Mouse (Mus musculus): Measurements from ENCODE around the gene Gm10160. TPM values are rescaled to one million over a fixed set of nuclear protein-coding genes. Genes with fewer than 3 reads are reported as not detected.
"Not testable (repeated sequence)": the region's sequence is repeated elsewhere in the genome, so short reads cannot be mapped to it uniquely, and the experiment has no call there.

The Gm10160 gene
- polyA plus RNA-seq, 1 experiment from 2014 or later: not detected

- Histone ChIP-seq H3K36me3 (ENCODE audit: poor library complexity, severe bottlenecking) (no peaks in the 10 kb centered on the region), H3K4me3 (no peak overlapping the region), H3K4me1 (peaks cover 15% of the 10 kb centered on the region; the same call in 1 of the 2 replicates), H3K9ac (no peak overlapping the region), H3K27ac (no peak overlapping the region), H3K9me3 (replicated peaks) (no peaks in the 10 kb centered on the region), H3K27me3 (no peaks in the 10 kb centered on the region), H3K4me2 (no peak overlapping the region)
- ATAC-seq: no peak
- 89% methylated on average over 6 of the region's 6 CpGs for WGBS
Observed at GRCm38 (mm10) chr7:81841439-81841838, 14.2 kb downstream of the Gm10160 start.

DNA sequence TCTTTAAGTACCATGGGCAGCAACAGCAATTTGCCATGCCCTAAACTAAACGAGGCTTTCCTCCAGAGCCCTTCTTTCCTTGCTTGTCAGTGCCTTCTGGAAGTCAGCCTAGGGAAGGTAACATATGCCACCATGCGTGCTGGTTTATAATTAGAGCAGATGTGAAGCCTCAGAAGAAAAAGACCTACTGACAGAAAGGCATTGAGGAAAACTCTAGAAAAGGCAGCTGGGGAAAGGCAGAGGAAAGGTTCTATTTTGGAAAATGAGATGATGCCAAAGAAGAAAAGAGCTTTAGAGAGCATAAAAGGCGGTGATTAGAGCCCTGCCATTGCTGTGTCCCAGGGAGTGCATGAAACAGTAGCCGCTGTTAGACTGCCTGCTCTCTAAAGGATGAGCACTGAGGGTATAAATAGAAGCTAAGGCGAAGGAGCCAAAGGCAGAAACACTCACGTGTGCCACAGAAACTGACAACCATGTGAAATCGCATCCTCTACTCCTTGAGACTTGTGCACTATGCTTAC lies 14.9 kb downstream of the Gm10160 start:
- 51% methylated on average over 7 of the region's 7 CpGs for WGBS
- no peak overlapping the region for H3K9ac ChIP-seq
- no peak overlapping the region for H3K4me2 ChIP-seq
- H3K9me3 ChIP-seq (replicated peaks): no peaks in the 10 kb centered on the region
- no peaks in the 10 kb centered on the region for H3K27me3 ChIP-seq
- no peak overlapping the region for H3K4me3 ChIP-seq
- peak overlapping the region; percentile 55 for H3K27ac ChIP-seq
- H3K36me3 ChIP-seq (ENCODE audit: poor library complexity, severe bottlenecking): no peaks in the 10 kb centered on the region
- peaks cover 13% of the 10 kb centered on the region; the same call in 1 of the 2 replicates for H3K4me1 ChIP-seq
- ATAC-seq: no peak

- no peaks in the 10 kb centered on the region for H3K9me3 ChIP-seq (replicated peaks)
- no peak overlapping the region for H3K4me2 ChIP-seq
- H3K4me1 ChIP-seq: peaks cover 13% of the 10 kb centered on the region; the same call in 1 of the 2 replicates
- 68% methylated on average over 6 of the region's 6 CpGs for WGBS
- H3K36me3 ChIP-seq (ENCODE audit: poor library complexity, severe bottlenecking): no peaks in the 10 kb centered on the region
- H3K27me3 ChIP-seq: no peaks in the 10 kb centered on the region
- no peak overlapping the region for H3K4me3 ChIP-seq
- H3K9ac ChIP-seq: no peak overlapping the region
- ATAC-seq: no peak
- no peak overlapping the region for H3K27ac ChIP-seq
Observed at GRCm38 (mm10) chr7:81839746-81840145, 15.8 kb downstream of the Gm10160 start.

DNA sequence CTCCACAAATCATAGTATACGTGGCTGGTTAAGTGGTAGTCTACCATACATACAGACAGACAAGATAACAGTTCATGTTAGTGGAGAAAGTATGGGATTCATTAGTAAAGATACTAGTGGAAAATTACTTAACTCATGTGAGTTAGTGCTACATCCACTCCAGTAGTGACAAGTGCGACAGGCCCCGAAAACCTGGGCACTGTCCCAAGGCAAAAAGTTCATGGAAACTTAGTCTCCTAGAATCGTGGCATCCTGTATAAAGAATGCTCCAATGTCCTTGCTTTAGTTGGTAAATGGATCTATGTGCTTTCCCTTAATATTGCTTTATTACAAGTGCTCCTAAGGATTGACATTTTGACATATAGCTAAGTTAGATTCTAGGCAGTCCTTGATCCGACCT lies 17.8 kb downstream of the Gm10160 start:
- H3K4me1 ChIP-seq: peaks cover 13% of the 10 kb centered on the region; the same call in 1 of the 2 replicates
- H3K9ac ChIP-seq; H3K27ac ChIP-seq; H3K9me3 ChIP-seq (replicated peaks); H3K4me3 ChIP-seq; H3K36me3 ChIP-seq (ENCODE audit: poor library complexity, severe bottlenecking); ATAC-seq; H3K27me3 ChIP-seq; H3K4me2 ChIP-seq: not testable (repeated sequence)
- WGBS: 87% methylated on average over 5 of the region's 5 CpGs

DNA sequence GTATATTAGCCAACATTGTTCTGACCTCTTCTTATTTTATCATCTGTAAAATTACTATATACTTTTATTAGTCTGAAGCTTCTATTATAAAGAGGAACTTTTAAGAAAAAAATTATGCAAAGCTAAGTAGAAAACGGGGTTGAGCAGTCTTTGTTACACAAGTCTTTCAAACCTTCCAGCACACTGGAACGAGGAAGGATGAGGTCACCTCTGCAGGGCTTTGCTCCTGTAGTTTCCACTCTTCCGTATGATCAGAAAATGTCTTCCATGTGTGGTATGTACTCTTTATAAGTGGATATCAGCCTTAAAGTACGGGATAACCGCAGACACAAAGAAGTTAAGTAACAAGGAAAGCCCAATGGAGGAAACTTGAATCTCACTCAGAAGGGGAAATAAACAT lies 20.2 kb downstream of the Gm10160 start:
- no peaks in the 10 kb centered on the region for H3K27me3 ChIP-seq
- no peaks in the 10 kb centered on the region for H3K9me3 ChIP-seq (replicated peaks)
- H3K27ac ChIP-seq: no peak overlapping the region
- ATAC-seq: no peak
- 86% methylated on average over 5 of the region's 5 CpGs for WGBS
- no peaks in the 10 kb centered on the region for H3K36me3 ChIP-seq (ENCODE audit: poor library complexity, severe bottlenecking)
- H3K4me1 ChIP-seq: peaks cover 3% of the 10 kb centered on the region; the same call in 1 of the 2 replicates
- H3K4me2 ChIP-seq: no peak overlapping the region
- H3K4me3 ChIP-seq: no peak overlapping the region
- no peak overlapping the region for H3K9ac ChIP-seq

DNA sequence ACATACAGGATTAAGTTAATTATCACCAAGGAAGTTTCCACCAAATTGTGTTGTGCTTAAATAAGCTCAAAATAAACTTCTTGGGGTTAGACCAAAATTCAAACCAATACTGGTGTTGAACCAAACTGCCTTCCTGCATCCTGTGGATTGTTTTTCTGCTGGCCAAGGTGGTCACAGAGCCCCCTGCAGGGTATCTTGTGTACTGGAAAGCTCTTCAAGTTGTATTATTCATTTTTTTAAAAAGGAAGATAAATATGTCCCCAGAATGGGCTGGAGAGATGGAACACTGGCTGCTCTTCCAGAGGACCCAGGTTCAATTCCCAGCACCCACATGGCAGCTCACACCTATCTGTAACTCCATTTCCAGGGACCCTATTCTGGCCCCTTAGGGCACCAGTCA lies 20.7 kb downstream of the Gm10160 start:
- H3K27me3 ChIP-seq: no peaks in the 10 kb centered on the region
- H3K4me1 ChIP-seq: 0 out of 2 replicates have a peak, but pooled peaks cover 2% of the 10 kb centered on the region
- no peaks in the 10 kb centered on the region for H3K9me3 ChIP-seq (replicated peaks)
- no peak overlapping the region for H3K4me2 ChIP-seq
- no peak for ATAC-seq
- no peak overlapping the region for H3K9ac ChIP-seq
- H3K36me3 ChIP-seq (ENCODE audit: poor library complexity, severe bottlenecking): no peaks in the 10 kb centered on the region
- H3K27ac ChIP-seq: no peak overlapping the region
- H3K4me3 ChIP-seq: no peak overlapping the region

DNA sequence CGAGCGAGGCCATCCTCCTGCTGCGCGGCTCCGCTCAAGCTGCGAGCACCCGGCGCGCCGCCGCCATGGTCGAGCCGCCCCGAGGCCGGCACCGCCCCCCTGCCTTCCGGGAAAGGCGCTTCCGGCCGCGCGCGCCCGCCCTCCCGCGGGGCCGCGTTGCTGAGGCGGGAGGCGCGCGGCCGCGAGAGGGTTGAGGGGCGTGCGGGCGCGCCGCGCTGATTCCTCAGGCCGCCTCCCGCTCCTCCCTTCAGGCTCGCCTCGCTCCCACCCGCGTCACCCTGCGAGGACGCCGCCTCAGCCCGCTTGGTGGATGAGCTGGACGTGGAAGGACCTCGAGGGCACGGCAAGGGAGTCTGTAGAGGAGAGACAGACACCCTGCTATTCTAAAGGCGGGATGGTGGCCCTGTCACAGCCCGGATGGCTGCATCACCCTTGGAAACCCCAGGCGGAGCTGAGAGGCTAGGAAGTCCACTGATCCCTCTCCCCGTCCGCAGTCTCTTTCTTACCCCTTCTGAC lies 26.2 kb downstream of the Gm10160 start, which contains the start of gene Btbd1:
Gene Btbd1, minus strand, starts transcription at position 53 of the 516 bp plus-strand sequence.
- WGBS: under 1% methylated on average over 45 of the region's 58 CpGs
- peak; percentile 93 for ATAC-seq
- peak within 1 kb of the TSS; percentile 74 for H3K4me3 ChIP-seq
- H3K4me1 ChIP-seq: peaks cover 40% of the 10 kb centered on the region
- H3K9ac ChIP-seq: peak within 1 kb of the TSS; percentile 91
- no peaks in the 10 kb centered on the region for H3K27me3 ChIP-seq
- H3K9me3 ChIP-seq (replicated peaks): no peaks in the 10 kb centered on the region
- no peaks in the 10 kb centered on the region for H3K36me3 ChIP-seq (ENCODE audit: poor library complexity, severe bottlenecking)
- peak within 1 kb of the TSS; percentile 68 for H3K4me2 ChIP-seq
- peak within 1 kb of the TSS; percentile 96 for H3K27ac ChIP-seq

GRCm38 (mm10) chr7:81828681-81829378 lies 26.8 kb downstream of the Gm10160 start:
- Histone ChIP-seq H3K27ac (peak overlapping the region; percentile 96), H3K36me3 (ENCODE audit: poor library complexity, severe bottlenecking) (no peaks in the 10 kb centered on the region), H3K4me1 (peaks cover 40% of the 10 kb centered on the region), H3K9ac (peak overlapping the region; percentile 91), H3K4me2 (peak overlapping the region; percentile 68), H3K9me3 (replicated peaks) (no peaks in the 10 kb centered on the region), H3K4me3 (peak overlapping the region; percentile 74), H3K27me3 (no peaks in the 10 kb centered on the region)
- ATAC-seq: peak; percentile 80
- under 1% methylated on average over 73 of the region's 91 CpGs for WGBS

DNA sequence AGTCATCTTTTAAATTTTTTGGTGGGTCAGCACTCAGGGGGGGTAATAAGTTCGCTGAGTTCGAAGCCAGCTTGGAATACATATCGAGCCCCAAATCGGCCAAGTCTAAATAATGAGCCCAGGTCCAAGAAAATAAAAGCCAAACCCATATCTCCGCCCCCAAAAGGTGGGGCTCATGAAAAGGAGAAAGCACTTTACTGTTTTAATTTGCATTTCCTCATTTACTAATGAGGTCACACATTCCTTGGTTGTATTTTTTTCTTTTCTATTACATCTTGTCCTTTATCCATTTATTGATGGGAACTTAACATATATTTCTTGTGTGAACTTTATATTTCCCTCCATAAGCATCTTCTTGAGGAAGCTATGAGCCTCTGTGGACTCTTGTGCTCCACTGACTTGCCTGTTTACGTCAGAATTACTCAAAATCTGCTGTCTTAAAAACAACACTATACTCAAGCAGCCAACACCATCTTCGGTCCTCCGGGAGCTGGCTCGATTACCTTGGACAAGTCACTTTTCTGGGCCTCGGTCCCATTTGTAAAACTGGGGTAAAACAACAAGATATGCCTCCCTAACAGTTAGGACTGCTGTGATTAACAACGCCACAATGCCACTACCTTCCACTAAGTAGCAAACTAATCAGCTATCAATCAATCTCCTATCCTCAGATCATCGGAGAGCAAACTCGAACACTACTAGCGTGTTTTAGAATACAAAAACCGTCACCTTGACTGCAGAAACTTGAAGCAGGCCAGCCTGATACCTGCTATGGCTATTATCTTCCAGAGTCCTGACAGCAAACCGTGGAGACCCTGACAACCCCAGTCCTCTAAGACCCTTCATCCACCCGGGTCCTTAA lies 27.6 kb downstream of the Gm10160 start:
- peak overlapping the region; percentile 74 for H3K4me3 ChIP-seq
- H3K9me3 ChIP-seq (replicated peaks): no peaks in the 10 kb centered on the region
- peak overlapping the region; percentile 96 for H3K27ac ChIP-seq
- H3K36me3 ChIP-seq (ENCODE audit: poor library complexity, severe bottlenecking): no peaks in the 10 kb centered on the region
- H3K4me2 ChIP-seq: peak overlapping the region; percentile 68
- H3K27me3 ChIP-seq: no peaks in the 10 kb centered on the region
- H3K9ac ChIP-seq: peak overlapping the region; percentile 91
- ATAC-seq: no peak
- WGBS: 19% methylated on average over 17 of the region's 17 CpGs
- peaks cover 40% of the 10 kb centered on the region for H3K4me1 ChIP-seq

GRCm38 (mm10) chr7:81825381-81825780 lies 30.2 kb downstream of the Gm10160 start:
- Histone ChIP-seq H3K27ac (no peak overlapping the region), H3K4me2 (peak overlapping the region; percentile 36), H3K36me3 (ENCODE audit: poor library complexity, severe bottlenecking) (no peaks in the 10 kb centered on the region), H3K4me3 (no peak overlapping the region), H3K9me3 (replicated peaks) (no peaks in the 10 kb centered on the region), H3K27me3 (no peaks in the 10 kb centered on the region), H3K9ac (no peak overlapping the region), H3K4me1 (peaks cover 40% of the 10 kb centered on the region)
- 37% methylated on average over 3 of the region's 3 CpGs for WGBS
- no peak for ATAC-seq

DNA sequence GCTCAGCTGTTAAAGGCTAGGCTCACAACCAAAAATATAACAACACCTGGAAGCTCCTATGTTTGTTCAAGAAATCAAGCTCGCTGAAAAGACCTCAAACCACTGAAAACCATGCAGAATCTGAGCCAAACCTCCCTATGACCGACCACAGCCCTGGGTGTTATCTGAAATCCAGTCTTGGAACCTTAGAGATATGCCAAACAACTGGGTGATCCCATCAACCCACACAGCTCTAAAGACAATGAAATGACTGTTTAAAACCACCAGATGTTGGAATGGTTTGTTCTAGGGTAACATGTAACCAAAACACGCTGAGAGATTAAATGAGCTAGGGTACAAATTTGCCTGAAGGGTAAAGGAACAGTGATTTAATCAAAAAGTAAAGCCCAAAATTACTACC lies 30.7 kb downstream of the Gm10160 start:
- no peaks in the 10 kb centered on the region for H3K36me3 ChIP-seq (ENCODE audit: poor library complexity, severe bottlenecking)
- whole genome bisulfite sequencing: 82% methylated on average over 3 of the region's 3 CpGs
- H3K4me1 ChIP-seq: peaks cover 38% of the 10 kb centered on the region
- no peaks in the 10 kb centered on the region for H3K27me3 ChIP-seq
- H3K4me3 ChIP-seq: no peak overlapping the region
- H3K4me2 ChIP-seq: no peak overlapping the region
- H3K27ac ChIP-seq: no peak overlapping the region
- ATAC-seq: no peak
- no peak overlapping the region for H3K9ac ChIP-seq
- no peaks in the 10 kb centered on the region for H3K9me3 ChIP-seq (replicated peaks)

DNA sequence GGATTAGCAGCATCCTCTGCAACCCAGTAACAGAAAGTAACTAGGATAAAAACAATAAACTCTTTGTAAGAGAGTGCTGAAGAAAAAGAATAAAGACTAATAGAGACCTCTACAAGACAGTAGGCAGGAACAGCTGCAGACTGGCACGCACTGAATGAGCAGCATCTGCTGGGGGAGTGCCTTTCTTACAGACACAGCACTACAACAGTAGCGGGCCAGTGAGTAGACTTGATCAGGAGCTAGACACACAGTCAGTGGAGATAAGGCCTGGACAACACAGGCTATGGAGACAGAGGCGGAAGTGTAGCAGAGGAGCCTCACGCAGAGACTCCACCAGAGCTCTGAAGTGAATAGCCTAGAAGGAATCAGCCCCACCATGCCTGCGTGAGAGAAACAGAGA lies 49.5 kb downstream of the Gm10160 start:
- Histone ChIP-seq H3K27me3 (no peaks in the 10 kb centered on the region), H3K9me3 (replicated peaks) (no peaks in the 10 kb centered on the region), H3K27ac (peak overlapping the region; percentile 76), H3K9ac (peak overlapping the region; percentile 40), H3K4me2 (no peak overlapping the region), H3K36me3 (ENCODE audit: poor library complexity, severe bottlenecking) (peaks cover 9% of the 10 kb centered on the region; the same call in 1 of the 2 replicates), H3K4me3 (no peak overlapping the region), H3K4me1 (peaks cover 6% of the 10 kb centered on the region)
- ATAC-seq: peak; percentile 53; the same call in 1 of the 2 replicates
- 65% methylated on average over 5 of the region's 5 CpGs for WGBS
